Mouse (Mus musculus): Measurements from ENCODE around the gene Kl.
A peak's percentile ranks its signal among the peaks of the same experiment; 100 is the strongest.

Kl gene

GRCm38 (mm10) chr5:150967925-150968324, 15.5 kb downstream of the Kl start:
- DNase-seq = no peak

GRCm38 (mm10) chr5:150970551-150970950, 18.1 kb downstream of the Kl start:
- no peak for DNase-seq

- no peak for DNase-seq
These were observed 18.7 kb downstream of the Kl start for GRCm38 (mm10) chr5:150971126-150971525.

- no peak for DNase-seq
These were observed 21.8 kb downstream of the Kl start for GRCm38 (mm10) chr5:150974226-150974625.

GRCm38 (mm10) chr5:150977383-150977958, 25.1 kb downstream of the Kl start:
- no peak for DNase-seq

GRCm38 (mm10) chr5:150979341-150980136, 27.1 kb downstream of the Kl start:
- no peak for DNase-seq

- no peak for DNase-seq
These were observed 29.7 kb downstream of the Kl start for GRCm38 (mm10) chr5:150982082-150982481.

GRCm38 (mm10) chr5:150994096-150994495, 41.7 kb downstream of the Kl start:
- DNase-seq = no peak

GRCm38 (mm10) chr5:150996586-150996985, 44.2 kb downstream of the Kl start:
- no peak for DNase-seq

GRCm38 (mm10) chr5:151001111-151001510, 48.7 kb downstream of the Kl start:
- no peak for DNase-seq

- no peak for DNase-seq
These were observed 49.6 kb downstream of the Kl start for GRCm38 (mm10) chr5:151002051-151002450.

- no peak for DNase-seq
These were observed 51.9 kb downstream of the Kl start for GRCm38 (mm10) chr5:151004216-151004755.

GRCm38 (mm10) chr5:151018450-151018849, 66.0 kb downstream of the Kl start:
- DNase-seq = no peak

GRCm38 (mm10) chr5:151018959-151019358, 66.6 kb downstream of the Kl start:
- DNase-seq = no peak

- no peak for DNase-seq
These were observed 67.8 kb downstream of the Kl start for GRCm38 (mm10) chr5:151020031-151020820.

- DNase-seq = no peak
These were observed 68.4 kb downstream of the Kl start for GRCm38 (mm10) chr5:151020831-151021230.

GRCm38 (mm10) chr5:151022026-151022425, 69.6 kb downstream of the Kl start:
- DNase-seq = no peak

GRCm38 (mm10) chr5:151022939-151023338, 70.5 kb downstream of the Kl start:
- no peak for DNase-seq

- DNase-seq = peak; percentile 43
These were observed 71.1 kb downstream of the Kl start for GRCm38 (mm10) chr5:151023461-151023860.

GRCm38 (mm10) chr5:151024483-151024882, 72.1 kb downstream of the Kl start:
- no peak for DNase-seq

GRCm38 (mm10) chr5:151026069-151026468, 73.7 kb downstream of the Kl start:
- no peak for DNase-seq

GRCm38 (mm10) chr5:151027171-151027570, 74.8 kb downstream of the Kl start:
- no peak for DNase-seq

GRCm38 (mm10) chr5:151028906-151029305, 76.5 kb downstream of the Kl start:
- no peak for DNase-seq
